Mouse (Mus musculus): ENCODE measurements around the gene Pcp2.

DNA sequence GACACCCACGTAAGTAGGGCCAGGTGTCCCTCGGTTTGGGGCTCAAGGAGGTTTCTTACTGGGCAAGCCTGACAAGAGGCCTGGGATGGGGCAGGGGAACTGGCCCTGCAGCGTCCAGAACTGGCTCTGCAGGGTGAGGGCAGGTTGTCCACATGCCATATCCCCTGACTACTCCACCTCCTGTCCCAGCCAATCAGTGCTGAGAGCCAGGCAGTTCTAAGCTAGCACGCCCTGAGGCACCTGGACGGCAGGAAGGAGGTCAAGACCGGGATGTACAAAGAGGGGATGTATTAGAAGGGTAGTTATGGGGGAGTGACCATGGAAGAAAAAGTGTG, 15.6 kb downstream of the Pcp2 start:
- TF ChIP-seq CTCF (IDR thresholded peaks at IDR 0.05; ENCODE audit: extremely low read depth, insufficient read depth, insufficient read length, insufficient replicate concordance), result no peak
- TF ChIP-seq POLR2A (IDR thresholded peaks at IDR 0.05; ENCODE audit: low read depth, low read length), result no peak
